Mouse (Mus musculus): Measurements from ENCODE around the gene Tcn2. TPM values are rescaled to one million over a fixed set of nuclear protein-coding genes. Genes with fewer than 3 reads are reported as not detected.
"Not testable (repeated sequence)": the region's sequence is repeated elsewhere in the genome, so short reads cannot be mapped to it uniquely, and the experiment has no call there.

Tcn2 gene
- polyA plus RNA-seq, 1 experiment = 27.4 TPM

GRCm38 (mm10) chr11:3961761-3962160 is 29.8 kb upstream of the Tcn2 start:
- DNase-seq (ENCODE audit: low read depth) = no peak
- TF ChIP-seq POLR2A (IDR thresholded peaks at IDR 0.05; ENCODE audit: borderline replicate concordance, extremely low read depth, insufficient read depth, insufficient read length, poor library complexity, severe bottlenecking) (no peak), CTCF (IDR thresholded peaks at IDR 0.05; ENCODE audit: borderline replicate concordance, extremely low read depth, insufficient read depth, insufficient read length) (no peak)

DNA sequence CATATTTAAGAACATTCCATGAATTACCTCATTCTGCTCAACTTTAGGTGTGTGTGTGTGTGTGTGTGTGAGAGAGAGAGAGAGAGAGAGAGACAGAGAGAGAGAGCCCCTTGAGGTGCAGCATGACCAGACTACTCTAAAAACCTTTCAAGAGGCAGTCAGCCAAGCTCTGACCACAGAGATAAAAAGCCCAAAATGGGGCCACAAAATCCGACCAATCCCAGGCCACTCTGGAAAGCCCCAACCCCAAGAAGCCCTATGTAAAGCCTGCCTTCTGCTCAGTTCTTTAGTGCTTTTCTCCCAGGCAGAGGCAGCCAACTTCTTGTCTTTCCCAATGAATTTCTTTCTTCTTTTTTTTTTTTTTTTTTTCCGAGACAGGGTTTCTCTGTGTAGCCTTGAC is 28.9 kb upstream of the Tcn2 start:
- no peak for TF ChIP-seq POLR2A (IDR thresholded peaks at IDR 0.05; ENCODE audit: borderline replicate concordance, extremely low read depth, insufficient read depth, insufficient read length, poor library complexity, severe bottlenecking)
- no peak for TF ChIP-seq CTCF (IDR thresholded peaks at IDR 0.05; ENCODE audit: borderline replicate concordance, extremely low read depth, insufficient read depth, insufficient read length)
- DNase-seq (ENCODE audit: low read depth) = no peak

GRCm38 (mm10) chr11:3955371-3955770 is 23.4 kb upstream of the Tcn2 start:
- DNase-seq (ENCODE audit: low read depth) = not testable (repeated sequence)

GRCm38 (mm10) chr11:3954876-3955275 is 22.9 kb upstream of the Tcn2 start:
- not testable (repeated sequence) for DNase-seq (ENCODE audit: low read depth)

- TF ChIP-seq POLR2A (IDR thresholded peaks at IDR 0.05; ENCODE audit: borderline replicate concordance, extremely low read depth, insufficient read depth, insufficient read length, poor library complexity, severe bottlenecking) = no peak
- TF ChIP-seq CTCF (IDR thresholded peaks at IDR 0.05; ENCODE audit: borderline replicate concordance, extremely low read depth, insufficient read depth, insufficient read length) = no peak
- DNase-seq (ENCODE audit: low read depth) = no peak
Observed at GRCm38 (mm10) chr11:3946386-3946785, 14.4 kb upstream of the Tcn2 start.

DNA sequence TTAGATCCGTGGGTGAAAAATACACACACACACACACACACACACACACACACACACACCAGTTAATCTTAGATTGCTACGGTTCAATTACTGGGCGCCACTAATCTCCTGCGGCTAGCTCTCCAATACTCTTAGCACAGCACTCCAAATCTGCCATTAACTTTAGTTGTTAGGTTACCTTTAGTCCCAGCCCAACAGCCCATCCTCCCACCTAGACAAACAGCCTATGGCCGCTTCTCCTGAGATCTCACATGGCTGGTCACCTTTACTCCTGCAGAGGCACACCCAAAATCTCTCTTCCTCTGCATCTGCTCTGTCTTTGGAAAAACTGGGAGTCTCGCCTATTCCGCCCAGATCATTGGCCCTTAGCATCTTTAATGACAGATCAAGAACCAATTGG is 9.4 kb upstream of the Tcn2 start:
- no peak for DNase-seq (ENCODE audit: low read depth)
- TF ChIP-seq POLR2A (IDR thresholded peaks at IDR 0.05; ENCODE audit: borderline replicate concordance, extremely low read depth, insufficient read depth, insufficient read length, poor library complexity, severe bottlenecking) (no peak), CTCF (IDR thresholded peaks at IDR 0.05; ENCODE audit: borderline replicate concordance, extremely low read depth, insufficient read depth, insufficient read length) (no peak)

DNA sequence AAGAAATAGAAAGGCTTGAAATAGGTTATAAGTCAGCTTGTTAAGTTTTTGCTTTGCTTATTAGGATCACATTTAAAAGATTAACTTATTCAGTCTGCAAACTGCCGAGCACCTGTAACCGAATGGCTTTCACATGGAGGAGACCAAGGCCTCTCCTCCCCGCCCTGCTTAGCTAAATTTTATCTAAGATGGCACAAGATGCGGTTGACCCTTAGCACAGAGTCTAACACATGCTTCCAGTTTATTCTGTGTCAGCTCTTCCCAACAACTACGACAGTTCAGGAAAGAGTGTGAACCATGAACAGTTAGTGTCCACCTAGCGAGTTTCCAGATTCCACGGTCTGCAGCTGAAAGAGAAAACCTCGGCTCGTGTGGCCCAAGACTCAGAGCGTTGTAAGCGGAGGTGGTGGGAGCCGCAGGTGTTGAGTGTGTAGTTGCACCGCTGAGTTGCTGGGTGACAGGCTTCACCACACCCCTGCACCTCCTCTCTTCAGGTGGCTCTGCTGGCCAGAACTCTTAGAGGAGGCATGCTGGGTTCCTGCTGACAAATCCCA is 5.4 kb upstream of the Tcn2 start:
- TF ChIP-seq POLR2A (IDR thresholded peaks at IDR 0.05; ENCODE audit: borderline replicate concordance, extremely low read depth, insufficient read depth, insufficient read length, poor library complexity, severe bottlenecking) (no peak), CTCF (IDR thresholded peaks at IDR 0.05; ENCODE audit: borderline replicate concordance, extremely low read depth, insufficient read depth, insufficient read length) (no peak)
- no peak for DNase-seq (ENCODE audit: low read depth)

- peak; percentile 80 for DNase-seq (ENCODE audit: low read depth)
- TF ChIP-seq CTCF (IDR thresholded peaks at IDR 0.05; ENCODE audit: borderline replicate concordance, extremely low read depth, insufficient read depth, insufficient read length) (no peak), POLR2A (IDR thresholded peaks at IDR 0.05; ENCODE audit: borderline replicate concordance, extremely low read depth, insufficient read depth, insufficient read length, poor library complexity, severe bottlenecking) (no peak)
Observed at GRCm38 (mm10) chr11:3936318-3936717, 4.4 kb upstream of the Tcn2 start.

DNA sequence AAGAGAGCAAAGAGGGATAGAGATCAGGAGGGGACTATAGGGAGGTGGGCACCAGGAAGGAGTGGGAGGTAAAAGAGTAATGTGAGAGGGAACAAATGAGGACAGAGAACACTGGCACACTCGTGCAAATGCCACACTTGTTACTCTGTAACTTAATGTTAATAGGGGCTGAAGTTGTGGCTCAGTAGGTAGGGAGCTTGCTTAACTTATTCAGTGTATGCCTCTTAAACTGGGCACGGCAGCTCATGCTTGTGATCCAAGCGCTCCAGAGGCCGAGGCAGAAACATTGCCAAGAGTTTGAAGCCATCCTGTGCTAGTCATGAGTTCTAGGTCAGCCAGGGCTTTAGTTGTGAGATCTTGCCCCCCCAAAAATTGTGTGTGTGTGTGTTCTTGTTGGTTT is 3.2 kb upstream of the Tcn2 start:
- no peak for DNase-seq (ENCODE audit: low read depth)
- TF ChIP-seq CTCF (IDR thresholded peaks at IDR 0.05; ENCODE audit: borderline replicate concordance, extremely low read depth, insufficient read depth, insufficient read length) (no peak), POLR2A (IDR thresholded peaks at IDR 0.05; ENCODE audit: borderline replicate concordance, extremely low read depth, insufficient read depth, insufficient read length, poor library complexity, severe bottlenecking) (no peak)

- TF ChIP-seq CTCF (IDR thresholded peaks at IDR 0.05; ENCODE audit: borderline replicate concordance, extremely low read depth, insufficient read depth, insufficient read length) = no peak
- no peak for TF ChIP-seq POLR2A (IDR thresholded peaks at IDR 0.05; ENCODE audit: borderline replicate concordance, extremely low read depth, insufficient read depth, insufficient read length, poor library complexity, severe bottlenecking)
- no peak for DNase-seq (ENCODE audit: low read depth)
Observed at GRCm38 (mm10) chr11:3933756-3934285, 1.9 kb upstream of the Tcn2 start.

GRCm38 (mm10) chr11:3930931-3931330 is 1.0 kb downstream of the Tcn2 start:
- TF ChIP-seq POLR2A (IDR thresholded peaks at IDR 0.05; ENCODE audit: borderline replicate concordance, extremely low read depth, insufficient read depth, insufficient read length, poor library complexity, severe bottlenecking) = no peak
- no peak for TF ChIP-seq CTCF (IDR thresholded peaks at IDR 0.05; ENCODE audit: borderline replicate concordance, extremely low read depth, insufficient read depth, insufficient read length)
- no peak for DNase-seq (ENCODE audit: low read depth)

DNA sequence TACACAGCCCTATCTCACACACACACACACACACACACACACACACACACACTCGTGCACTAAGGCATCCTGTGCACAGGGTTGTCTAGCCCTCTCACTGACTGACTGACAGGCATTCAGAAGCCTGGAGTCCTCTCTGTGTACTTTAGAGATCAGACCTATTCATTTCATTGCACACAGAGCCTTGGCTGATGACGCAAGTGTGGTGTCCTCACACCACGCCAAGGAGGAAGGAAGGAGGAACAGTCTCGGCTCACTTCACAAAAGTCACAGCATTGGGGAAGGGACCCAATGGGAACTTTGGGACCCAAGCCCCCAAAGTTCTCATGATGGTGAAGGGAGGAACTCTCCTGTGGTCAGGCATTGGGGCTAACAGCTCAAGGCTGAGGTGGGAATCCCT is 1.9 kb downstream of the Tcn2 start:
- TF ChIP-seq CTCF (IDR thresholded peaks at IDR 0.05; ENCODE audit: borderline replicate concordance, extremely low read depth, insufficient read depth, insufficient read length) = no peak
- TF ChIP-seq POLR2A (IDR thresholded peaks at IDR 0.05; ENCODE audit: borderline replicate concordance, extremely low read depth, insufficient read depth, insufficient read length, poor library complexity, severe bottlenecking) = no peak
- no peak for DNase-seq (ENCODE audit: low read depth)

DNA sequence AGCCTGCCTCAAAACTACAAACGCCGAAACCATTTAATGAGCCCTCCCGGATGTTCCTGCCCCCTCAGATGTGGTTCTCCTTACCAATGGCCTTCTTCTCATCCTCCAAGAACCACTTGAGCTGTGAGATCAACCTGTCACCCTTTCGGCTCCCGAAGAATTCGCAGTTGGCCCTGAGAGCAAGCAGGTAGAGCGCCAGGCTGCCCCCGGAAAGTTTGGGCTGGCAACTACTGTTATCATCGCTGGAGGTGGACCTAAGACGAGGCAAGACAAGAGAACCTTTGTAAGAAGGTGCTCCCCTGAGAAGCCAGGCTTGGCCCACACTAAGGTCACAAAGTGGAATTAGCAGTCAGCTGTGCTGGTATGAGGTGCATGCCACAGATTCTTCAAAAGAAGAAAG is 6.0 kb downstream of the Tcn2 start:
- no peak for TF ChIP-seq CTCF (IDR thresholded peaks at IDR 0.05; ENCODE audit: borderline replicate concordance, extremely low read depth, insufficient read depth, insufficient read length)
- TF ChIP-seq POLR2A (IDR thresholded peaks at IDR 0.05; ENCODE audit: borderline replicate concordance, extremely low read depth, insufficient read depth, insufficient read length, poor library complexity, severe bottlenecking) = no peak
- DNase-seq (ENCODE audit: low read depth) = no peak

Data from brain, embryonic 14.5 days (tissue).